Mouse (Mus musculus) liver, embryonic 14.5 days (tissue): ENCODE measurements around the gene Spock1.

ENCODE experiments used
- CTCF ChIP-seq: IDR thresholded peaks from 2 replicates; pipeline ENCODE4 v1.5.1; 2016; ENCODE audit warnings: antibody characterized with exemption, low read depth, control low read depth
- EP300 ChIP-seq: IDR thresholded peaks from 2 replicates; pipeline ENCODE4 v1.6.1; 2016; ENCODE audit warnings: antibody characterized with exemption, low read depth

DNA sequence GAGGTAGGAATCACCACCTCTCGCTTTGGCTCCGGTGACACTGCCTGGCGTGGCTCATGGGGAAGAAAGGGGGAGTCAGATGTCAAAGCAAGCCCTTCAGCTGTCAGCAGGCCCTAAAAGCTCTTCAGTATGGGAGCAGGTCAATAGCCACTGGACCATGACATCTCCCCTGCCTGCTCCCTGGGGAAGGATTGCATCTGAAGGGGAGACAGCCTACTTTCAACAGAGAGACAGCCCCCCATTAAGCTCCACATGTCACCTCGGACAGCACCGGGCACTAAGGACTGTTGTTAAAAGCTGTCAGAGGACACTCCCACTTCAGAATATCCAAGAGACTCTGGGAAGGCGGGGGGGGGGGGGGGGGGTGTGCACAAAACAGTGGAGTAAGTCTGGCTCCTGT lies 19.1 kb downstream of the Spock1 start:
- TF ChIP-seq EP300 (no peak), CTCF (no peak)
